Mouse (Mus musculus) limb, embryonic 11.5 days (tissue): Measurements from ENCODE around the gene Olfr1382. TPM values are rescaled to one million over a fixed set of nuclear protein-coding genes. Genes with fewer than 3 reads are reported as not detected.
"Not testable (repeated sequence)": the region's sequence is repeated elsewhere in the genome, so short reads cannot be mapped to it uniquely, and the experiment has no call there.

Source experiments
- ATAC-seq: fragments of 200-750 bp; cut with Nextera tagmentation; 2 replicates; pipeline ENCODE4 v1.8.0; 2017; ENCODE audit warnings: low read depth; ENCODE audit not compliant: insufficient number of reproducible peaks, low FRiP score, low TSS enrichment
- DNase-seq: peaks from one replicate; pipeline ENCODE4 v3.0.0-alpha.2; 2015; ENCODE audit warnings: low spot score
- H3K27ac ChIP-seq: fragments of 300-500 bp; sonication (generic); replicated peaks from 2 replicates; pipeline ENCODE4 v1.5.1; 2014; ENCODE audit warnings: low read depth, mild to moderate bottlenecking, low read length
- H3K27me3 ChIP-seq: fragments of 300-500 bp; sonication (generic); 2 replicates; pipeline ENCODE4 v1.6.1; 2014; ENCODE audit warnings: mild to moderate bottlenecking, low read length, mixed read lengths; ENCODE audit not compliant: control insufficient read depth, insufficient read depth
- H3K36me3 ChIP-seq: fragments of 300-500 bp; sonication (generic); 2 replicates; pipeline ENCODE4 v1.6.1; 2014; ENCODE audit warnings: mild to moderate bottlenecking, low read length, moderate library complexity, mixed read lengths; ENCODE audit not compliant: control insufficient read depth, insufficient read depth
- H3K4me1 ChIP-seq: fragments of 300-500 bp; sonication (generic); 2 replicates; pipeline ENCODE4 v1.6.1; 2014; ENCODE audit warnings: low read length, mixed read lengths; ENCODE audit not compliant: control insufficient read depth, insufficient read depth
- H3K4me2 ChIP-seq: fragments of 300-500 bp; sonication (generic); 2 replicates; pipeline ENCODE4 v1.6.1; 2014; ENCODE audit warnings: low read depth, mild to moderate bottlenecking, moderate library complexity; ENCODE audit not compliant: severe bottlenecking
- H3K4me3 ChIP-seq: fragments of 300-500 bp; sonication (generic); 2 replicates; pipeline ENCODE4 v1.5.1; 2014; ENCODE audit warnings: low read depth, low read length
- H3K9ac ChIP-seq: fragments of 300-500 bp; sonication (generic); 2 replicates; pipeline ENCODE4 v1.6.1; 2014; ENCODE audit warnings: mild to moderate bottlenecking, low read length
- H3K9me3 ChIP-seq: fragments of 300-500 bp; sonication (generic); 2 replicates; pipeline ENCODE4 v1.6.1; 2016; ENCODE audit warnings: low read length; ENCODE audit not compliant: control insufficient read depth
- WGBS: fragments of 180-500 bp; shearing (Covaris S2); extraction: QIAGEN DNeasy Blood & Tissue Kit; methylation state at CpG from one replicate; pipeline ENCODE4 v1.1.7; 2014; 5-methylcytosine and 5-hydroxymethylcytosine counted together
- polyA plus RNA-seq: library from polyadenylated mRNA; unstranded; fragments of >200 nt; fragmentation: Nextera tagmentation; extraction: Ambion mirVana; gene quantifications from 2 replicates; pipeline ENCODE4 v1.2.1, GENCODE M21; 2014

Olfr1382 gene
- polyA plus RNA-seq, 1 experiment from 2014 or later: not detected

- H3K4me2 ChIP-seq, ATAC-seq, H3K9me3 ChIP-seq, H3K27me3 ChIP-seq, H3K36me3 ChIP-seq, DNase-seq, H3K4me1 ChIP-seq, H3K27ac ChIP-seq, H3K9ac ChIP-seq, H3K4me3 ChIP-seq: not testable (repeated sequence)
- 65% methylated on average over 5 of the region's 5 CpGs for WGBS
These were observed 28.5 kb downstream of the Olfr1382 start, which contains the start of gene Olfr1380 for GRCm38 (mm10) chr11:49556578-49556977. Olfr1380 (plus strand) TSS chr11:49556878.

- H3K9ac ChIP-seq, ATAC-seq, DNase-seq, H3K27me3 ChIP-seq, H3K27ac ChIP-seq, H3K4me1 ChIP-seq, H3K4me2 ChIP-seq, H3K9me3 ChIP-seq, H3K4me3 ChIP-seq, H3K36me3 ChIP-seq: not testable (repeated sequence)
- 36% methylated on average over 2 of the region's 2 CpGs for WGBS
These were observed 47.0 kb downstream of the Olfr1382 start for GRCm38 (mm10) chr11:49575054-49575453.

- H3K4me3 ChIP-seq, DNase-seq: not testable (repeated sequence)
These were observed 52.4 kb downstream of the Olfr1382 start for GRCm38 (mm10) chr11:49580452-49580851.

More at GRCm38 (mm10) chr11:49580452-49580851, 52.4 kb downstream of the Olfr1382 start:
- not testable (repeated sequence) for H3K9me3 ChIP-seq, H3K27ac ChIP-seq, H3K4me1 ChIP-seq, H3K36me3 ChIP-seq, H3K4me2 ChIP-seq, H3K9ac ChIP-seq, H3K27me3 ChIP-seq, ATAC-seq
- 83% methylated on average over 8 of the region's 8 CpGs for WGBS

Other genes starting within 250 kb of the Olfr1382 start
- 0.06 TPM in 1 of 2 replicates, not detected in the other for gene Olfr1393, start 249.9 kb upstream of the Olfr1382 start, polyA plus RNA-seq
- gene Olfr1392, start 243.0 kb upstream of the Olfr1382 start, polyA plus RNA-seq: not detected in 2 replicates
- gene Olfr10, start 223.5 kb upstream of the Olfr1382 start, polyA plus RNA-seq: not detected in 2 replicates
- gene Olfr1391, start 205.5 kb upstream of the Olfr1382 start, polyA plus RNA-seq: not detected in 2 replicates
- gene Olfr1390, start 193.1 kb upstream of the Olfr1382 start, polyA plus RNA-seq: not detected in 2 replicates
- not detected in 2 replicates for gene Olfr1389, start 105.2 kb upstream of the Olfr1382 start, polyA plus RNA-seq
- gene Olfr1388, start 91.6 kb upstream of the Olfr1382 start, polyA plus RNA-seq: 0.11 and 0.14 TPM in 2 replicates
- gene Olfr1387, start 72.9 kb upstream of the Olfr1382 start, polyA plus RNA-seq: not detected in 2 replicates
- not detected in 2 replicates for gene Olfr1386, start 63.2 kb upstream of the Olfr1382 start, polyA plus RNA-seq
- gene Olfr1385, start 39.2 kb upstream of the Olfr1382 start, polyA plus RNA-seq: not detected in 2 replicates
- not detected in 2 replicates for gene Olfr1384, start 21.5 kb upstream of the Olfr1382 start, polyA plus RNA-seq
- gene Olfr1383, start 8.6 kb upstream of the Olfr1382 start, polyA plus RNA-seq: not detected in 2 replicates
- gene Olfr1381, start 15.2 kb downstream of the Olfr1382 start, polyA plus RNA-seq: not detected in 2 replicates
- not detected in 2 replicates for gene Olfr1380, start 28.6 kb downstream of the Olfr1382 start, polyA plus RNA-seq
- gene Flt4, start 81.0 kb downstream of the Olfr1382 start, polyA plus RNA-seq: 4.5 and 5.8 TPM in 2 replicates
- gene Scgb3a1, start 135.4 kb downstream of the Olfr1382 start, polyA plus RNA-seq: not detected in 2 replicates
- gene Cnot6, start 184.5 kb downstream of the Olfr1382 start, polyA plus RNA-seq: 51.5 and 53.9 TPM in 2 replicates